Mouse (Mus musculus) kidney, postnatal 0 days (tissue): ENCODE results near the gene Jpt1. TPM values are rescaled to one million over a fixed set of nuclear protein-coding genes. Genes with fewer than 3 reads are reported as not detected.
A peak's percentile ranks its signal among the peaks of the same experiment; 100 is the strongest.
"Not testable (repeated sequence)": the region's sequence is repeated elsewhere in the genome, so short reads cannot be mapped to it uniquely, and the experiment has no call there.

Experiments
- ATAC-seq: fragments of 200-750 bp; cut with Nextera tagmentation; replicated peaks from 2 replicates; pipeline ENCODE4 v1.8.0; 2017; ENCODE audit warnings: low read depth, moderate number of reproducible peaks, moderate TSS enrichment, moderate library complexity; ENCODE audit not compliant: low FRiP score
- DNase-seq: peaks from one replicate; pipeline ENCODE4 v3.0.0-alpha.2; 2016; ENCODE audit warnings: low spot score
- H3K27ac ChIP-seq: fragments of 300-500 bp; sonication (generic); 2 replicates; pipeline ENCODE4 v1.5.1; 2014; ENCODE audit warnings: mild to moderate bottlenecking
- H3K27me3 ChIP-seq: fragments of 300-500 bp; sonication (generic); 2 replicates; pipeline ENCODE4 v1.6.1; 2014; ENCODE audit warnings: low read length, mixed read lengths; ENCODE audit not compliant: insufficient read depth
- H3K36me3 ChIP-seq: fragments of 300-500 bp; sonication (generic); 2 replicates; pipeline ENCODE4 v1.6.1; 2014; ENCODE audit warnings: low read length, mixed read lengths; ENCODE audit not compliant: insufficient read depth
- H3K4me1 ChIP-seq: fragments of 300-500 bp; sonication (generic); replicated peaks from 2 replicates; pipeline ENCODE4 v1.6.1; 2014; ENCODE audit warnings: antibody characterized with exemption, low read length, mixed read lengths; ENCODE audit not compliant: insufficient read depth
- H3K4me2 ChIP-seq: fragments of 300-500 bp; sonication (generic); 2 replicates; pipeline ENCODE4 v1.6.1; 2014; ENCODE audit warnings: mild to moderate bottlenecking, low read length, moderate library complexity, mixed read lengths
- H3K4me3 ChIP-seq: fragments of 300-500 bp; sonication (generic); replicated peaks from 2 replicates; pipeline ENCODE4 v1.5.1; 2014; ENCODE audit warnings: low read depth, low read length
- H3K9ac ChIP-seq: fragments of 300-500 bp; sonication (generic); 2 replicates; pipeline ENCODE4 v1.6.1; 2014; ENCODE audit warnings: low read depth, low read length
- H3K9me3 ChIP-seq: fragments of 300-500 bp; sonication (generic); replicated peaks from 2 replicates; pipeline ENCODE4 v1.6.1; 2016; ENCODE audit warnings: low read length, inconsistent platforms, mixed read lengths
- CTCF ChIP-seq: IDR thresholded peaks from 2 replicates; pipeline ENCODE4 v1.5.1; 2016; ENCODE audit warnings: antibody characterized with exemption, low read depth, mild to moderate bottlenecking, moderate library complexity
- WGBS: fragments of 180-500 bp; shearing (Covaris S2); extraction: QIAGEN DNeasy Blood & Tissue Kit; methylation state at CpG from one replicate; pipeline ENCODE4 v1.1.7; 2014; 5-methylcytosine and 5-hydroxymethylcytosine counted together
- polyA plus RNA-seq: library from polyadenylated mRNA; unstranded; fragments of >200 nt; fragmentation: Nextera tagmentation; extraction: Ambion mirVana; gene quantifications from 2 replicates; pipeline ENCODE4 v1.2.1, GENCODE M21; 2015

Jpt1 gene
- polyA plus RNA-seq, 1 experiment from 2014 or later = 251 TPM

DNA sequence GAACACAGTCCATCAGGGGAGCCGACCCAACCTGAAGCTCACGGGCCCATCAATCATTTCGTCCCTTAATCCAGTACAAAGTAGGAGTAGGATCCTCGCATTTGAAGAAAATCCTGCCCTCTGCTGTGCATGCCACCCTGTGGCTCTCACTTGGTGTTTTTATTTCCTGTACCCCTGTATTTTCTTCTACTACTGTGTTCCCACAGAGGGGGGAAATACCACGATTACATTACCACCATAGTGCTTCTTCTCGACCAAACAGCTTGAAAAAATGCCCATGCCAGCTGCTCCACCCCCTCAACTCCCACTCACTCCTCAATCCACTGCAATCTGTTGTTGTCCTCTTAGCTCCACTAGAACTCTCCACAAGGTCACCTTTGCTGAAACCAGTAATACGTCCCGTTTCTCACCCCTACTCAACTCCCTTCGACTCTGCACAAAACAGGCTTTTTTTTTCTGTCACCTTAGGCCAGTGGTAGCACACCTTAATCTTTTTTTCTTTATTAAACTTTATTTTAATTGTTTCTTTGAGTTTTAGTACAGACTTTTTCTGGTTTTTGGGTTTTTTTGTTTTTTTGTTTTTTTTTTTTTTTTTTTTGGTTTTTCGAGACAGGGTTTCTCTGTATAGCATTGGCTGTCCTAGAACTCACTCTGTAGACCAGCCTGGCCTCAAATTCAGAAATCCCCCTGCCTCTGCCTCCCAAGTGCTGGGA, 22.8 kb upstream of the Jpt1 start:
- H3K27ac ChIP-seq = peak overlapping the region; percentile 100
- H3K4me2 ChIP-seq = peak overlapping the region; percentile 52
- TF ChIP-seq CTCF = peak; percentile 38
- H3K9me3 ChIP-seq = no peaks in the 10 kb centered on the region
- DNase-seq (peak; percentile 48), ATAC-seq (0 out of 2 replicates have a peak, but pooled peaks have one; percentile 9)
- no peak overlapping the region for H3K4me3 ChIP-seq
- H3K27me3 ChIP-seq = no peaks in the 10 kb centered on the region
- 81% methylated on average over 10 of the region's 10 CpGs for WGBS
- H3K4me1 ChIP-seq = no peaks in the 10 kb centered on the region
- no peak overlapping the region for H3K9ac ChIP-seq
- H3K36me3 ChIP-seq = 0 out of 2 replicates have a peak, but pooled peaks cover 7% of the 10 kb centered on the region

DNA sequence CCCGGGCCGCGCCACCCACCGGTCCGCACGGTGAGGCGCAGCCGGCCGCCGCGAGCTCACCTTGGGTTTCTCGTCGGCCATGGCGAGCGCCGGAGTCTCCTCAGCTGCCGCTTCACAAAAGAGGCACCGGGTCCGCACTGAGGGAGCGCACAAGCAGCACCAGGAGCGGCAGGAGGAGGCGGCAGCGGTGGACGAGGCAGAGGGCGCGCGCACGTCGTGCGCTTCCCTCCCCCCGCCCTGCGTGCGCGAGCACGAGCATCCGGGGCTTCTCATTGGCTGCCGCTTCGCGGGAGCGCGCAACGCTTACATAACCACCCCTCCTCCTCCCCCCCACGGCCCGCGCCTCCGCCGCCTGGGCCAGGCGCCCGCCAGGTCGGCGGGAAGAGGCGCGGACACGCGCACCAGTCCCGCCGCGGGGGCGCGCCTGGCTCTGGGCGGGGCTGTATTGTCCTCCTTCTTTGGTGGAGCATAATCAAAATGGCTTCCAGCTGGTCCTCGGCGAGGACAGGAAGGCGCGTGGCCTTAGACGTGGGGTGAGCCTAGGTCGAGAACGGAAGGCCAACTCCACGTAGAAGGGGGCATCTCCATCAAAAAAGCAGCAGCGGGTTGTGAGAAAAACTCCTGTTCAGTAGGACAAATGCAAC, 22.0 kb upstream of the Jpt1 start, which contains the start of gene Sumo2:
Sumo2 (minus strand) TSS at position 239 of the 644 bp plus-strand sequence.
- H3K9ac ChIP-seq = peak within 1 kb of the TSS; percentile 96
- peak within 1 kb of the TSS; percentile 83 for H3K4me3 ChIP-seq
- H3K4me2 ChIP-seq = peak within 1 kb of the TSS; percentile 66
- H3K36me3 ChIP-seq = 0 out of 2 replicates have a peak, but pooled peaks cover 14% of the 10 kb centered on the region
- under 1% methylated on average over 60 of the region's 70 CpGs for WGBS
- H3K9me3 ChIP-seq = no peaks in the 10 kb centered on the region
- DNase-seq (peak; percentile 93), ATAC-seq (peak; percentile 92)
- H3K27me3 ChIP-seq = no peaks in the 10 kb centered on the region
- H3K4me1 ChIP-seq = no peaks in the 10 kb centered on the region
- TF ChIP-seq CTCF = no peak
- H3K27ac ChIP-seq = peak within 1 kb of the TSS; percentile 100

DNA sequence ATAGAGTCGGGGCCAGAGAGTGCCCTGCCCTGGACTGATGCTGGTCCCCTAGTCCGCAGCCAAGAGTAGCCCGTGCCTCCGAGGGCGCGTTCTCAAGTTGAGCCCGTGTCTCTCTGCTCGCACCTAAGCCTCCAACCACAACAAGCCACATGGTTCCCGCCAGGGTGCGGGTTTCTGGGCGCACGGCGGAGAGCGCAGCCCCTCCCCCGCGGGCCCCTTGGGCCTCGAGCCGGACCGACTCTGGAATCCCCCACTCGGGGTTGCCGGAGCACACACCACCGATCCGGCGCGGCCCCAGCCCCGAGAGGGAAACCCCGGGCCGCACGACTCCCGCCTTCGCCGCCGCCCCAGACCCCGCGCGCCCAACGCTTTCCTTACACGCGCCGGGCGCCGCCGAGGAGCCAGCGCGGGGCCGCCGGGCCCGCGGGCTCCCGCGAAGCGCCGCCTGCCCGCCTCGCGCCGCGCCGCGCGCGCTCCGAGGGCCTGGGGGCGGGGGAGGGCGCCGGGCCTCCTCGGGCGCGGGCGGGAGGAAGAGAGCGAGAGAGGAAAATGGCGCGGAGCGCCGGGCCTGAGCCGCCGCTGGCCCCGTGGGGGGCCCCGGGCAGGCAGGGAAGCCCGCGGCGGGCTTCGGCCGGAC, 21.3 kb upstream of the Jpt1 start:
- DNase-seq (peak; percentile 75), ATAC-seq (peak; percentile 82)
- no peaks in the 10 kb centered on the region for H3K27me3 ChIP-seq
- H3K4me3 ChIP-seq = peak overlapping the region; percentile 83
- no peaks in the 10 kb centered on the region for H3K4me1 ChIP-seq
- under 1% methylated on average over 84 of the region's 84 CpGs for WGBS
- no peak for TF ChIP-seq CTCF
- peak overlapping the region; percentile 100 for H3K27ac ChIP-seq
- H3K9me3 ChIP-seq = no peaks in the 10 kb centered on the region
- peak overlapping the region; percentile 96 for H3K9ac ChIP-seq
- 0 out of 2 replicates have a peak, but pooled peaks cover 16% of the 10 kb centered on the region for H3K36me3 ChIP-seq
- peak overlapping the region; percentile 66 for H3K4me2 ChIP-seq

DNA sequence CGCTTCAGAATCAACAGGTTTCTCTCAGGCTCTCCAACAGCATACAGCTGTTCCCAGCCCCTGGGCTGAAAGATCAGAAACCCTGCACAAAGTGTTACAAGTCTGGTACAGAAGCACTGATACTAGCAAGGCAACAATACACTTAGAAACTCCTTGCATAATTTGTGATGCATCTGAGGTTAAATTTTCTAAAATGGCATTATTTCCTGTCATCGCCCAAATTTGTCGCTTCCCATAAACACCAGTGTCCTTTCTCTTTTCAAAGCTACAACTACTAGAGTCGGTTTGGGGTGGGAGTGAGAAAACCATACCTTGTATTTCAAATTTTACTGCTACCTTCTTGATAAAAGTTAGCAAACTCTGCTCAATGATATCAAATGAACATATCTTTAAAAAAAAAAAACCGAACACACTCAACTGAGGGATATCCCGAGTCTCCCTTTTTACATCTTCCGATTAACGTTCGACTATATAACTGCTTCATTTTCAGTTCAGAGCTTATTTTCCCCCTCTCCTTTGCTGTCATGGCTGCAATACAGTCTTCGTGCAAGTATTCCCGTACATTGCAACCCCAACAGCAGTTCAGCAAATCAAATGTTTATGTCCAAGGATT, 20.7 kb upstream of the Jpt1 start:
- Histone ChIP-seq H3K4me1 (no peaks in the 10 kb centered on the region), H3K9me3 (no peaks in the 10 kb centered on the region), H3K4me2 (peak overlapping the region; percentile 66), H3K9ac (peak overlapping the region; percentile 96), H3K27me3 (no peaks in the 10 kb centered on the region), H3K4me3 (peak overlapping the region; percentile 83), H3K36me3 (0 out of 2 replicates have a peak, but pooled peaks cover 20% of the 10 kb centered on the region), H3K27ac (peak overlapping the region; percentile 100)
- WGBS = 3% methylated on average over 11 of the region's 11 CpGs
- DNase-seq (peak; percentile 16), ATAC-seq (no peak)
- no peak for TF ChIP-seq CTCF

DNA sequence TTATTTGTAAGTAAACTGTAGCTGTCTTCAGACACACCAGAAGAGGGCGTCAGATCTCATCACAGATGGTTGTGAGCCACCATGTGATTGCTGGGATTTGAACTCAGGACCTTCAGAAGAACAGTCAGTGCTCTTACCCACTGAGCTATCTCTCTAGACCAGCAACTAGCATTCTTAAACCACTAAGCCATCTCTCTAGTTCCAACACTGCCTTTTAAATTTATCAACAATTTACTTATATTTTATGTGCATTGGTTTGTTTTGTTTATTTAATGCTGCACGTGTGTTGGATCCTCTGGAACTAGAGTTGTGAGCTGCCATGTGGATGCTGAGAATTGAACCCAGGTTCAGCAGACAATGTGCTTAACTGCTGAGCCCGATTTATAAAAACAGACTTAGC, 12.3 kb upstream of the Jpt1 start:
- H3K4me1 ChIP-seq, H3K9me3 ChIP-seq, H3K4me2 ChIP-seq, H3K9ac ChIP-seq, H3K4me3 ChIP-seq, H3K27me3 ChIP-seq, H3K27ac ChIP-seq, DNase-seq, ATAC-seq: not testable (repeated sequence)
- WGBS = 88% methylated on average over 3 of the region's 3 CpGs
- H3K36me3 ChIP-seq = peaks cover 42% of the 10 kb centered on the region

DNA sequence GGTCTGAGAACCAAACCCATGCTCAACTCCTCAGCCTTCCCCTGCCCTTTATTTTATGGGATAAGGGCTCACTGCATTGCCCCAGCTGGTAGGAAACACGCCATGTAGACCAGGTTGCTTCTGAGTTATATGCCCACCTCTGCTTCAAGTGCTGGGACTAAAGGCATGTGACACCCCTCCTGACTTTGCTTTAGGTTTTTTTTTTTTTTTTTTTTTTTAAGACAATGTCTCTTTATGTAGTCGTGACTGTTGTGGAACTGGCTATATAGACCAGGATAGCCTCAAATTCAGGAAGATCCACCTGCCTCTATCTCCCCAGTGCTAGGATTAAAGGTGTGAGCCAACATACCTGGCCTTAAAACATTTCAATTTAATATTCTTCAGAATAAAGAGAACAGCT, 8.5 kb upstream of the Jpt1 start:
- H3K4me2 ChIP-seq = no peak overlapping the region
- 67% methylated on average over 2 of the region's 2 CpGs for WGBS
- H3K4me3 ChIP-seq = no peak overlapping the region
- no peak for DNase-seq
- no peaks in the 10 kb centered on the region for H3K4me1 ChIP-seq
- H3K9ac ChIP-seq = no peak overlapping the region
- H3K27me3 ChIP-seq = no peaks in the 10 kb centered on the region
- no peak for ATAC-seq
- H3K9me3 ChIP-seq = no peaks in the 10 kb centered on the region
- no peak for TF ChIP-seq CTCF
- peaks cover 26% of the 10 kb centered on the region for H3K36me3 ChIP-seq
- no peak overlapping the region for H3K27ac ChIP-seq
